Mouse (Mus musculus) intestine, embryonic 16.5 days (tissue): ENCODE results near the gene Pgs1. TPM values are rescaled to one million over a fixed set of nuclear protein-coding genes. Genes with fewer than 3 reads are reported as not detected.

Experiments used
- ATAC-seq: fragments of 200-750 bp; cut with Nextera tagmentation; 2 replicates; pipeline ENCODE4 v1.8.0; 2017; ENCODE audit warnings: moderate TSS enrichment, moderate library complexity
- H3K27ac ChIP-seq: fragments of 300-500 bp; sonication (generic); 2 replicates; pipeline ENCODE4 v1.5.1; 2014; ENCODE audit warnings: mild to moderate bottlenecking, low read length
- H3K27me3 ChIP-seq: fragments of 300-500 bp; sonication (generic); replicated peaks from 2 replicates; pipeline ENCODE4 v1.6.1; 2014; ENCODE audit warnings: low read length, control low read depth, mixed read lengths; ENCODE audit not compliant: control insufficient read depth, insufficient read depth
- H3K36me3 ChIP-seq: fragments of 300-500 bp; sonication (generic); 2 replicates; pipeline ENCODE4 v1.6.1; 2014; ENCODE audit warnings: low read length, control low read depth; ENCODE audit not compliant: control insufficient read depth, insufficient read depth
- H3K4me1 ChIP-seq: fragments of 300-500 bp; sonication (generic); 2 replicates; pipeline ENCODE4 v1.6.1; 2014; ENCODE audit warnings: low read length, control low read depth, mixed read lengths; ENCODE audit not compliant: control insufficient read depth, insufficient read depth
- H3K4me2 ChIP-seq: fragments of 300-500 bp; sonication (generic); 2 replicates; pipeline ENCODE4 v1.6.1; 2014; ENCODE audit warnings: low read depth, low read length, control low read depth
- H3K4me3 ChIP-seq: fragments of 300-500 bp; sonication (generic); 2 replicates; pipeline ENCODE4 v1.5.1; 2014; ENCODE audit warnings: mild to moderate bottlenecking, low read length
- H3K9ac ChIP-seq: fragments of 300-500 bp; sonication (generic); 2 replicates; pipeline ENCODE4 v1.6.1; 2014; ENCODE audit warnings: low read depth, low read length
- H3K9me3 ChIP-seq: fragments of 300-500 bp; sonication (generic); 2 replicates; pipeline ENCODE4 v1.6.1; 2016; ENCODE audit warnings: low read length, control low read depth; ENCODE audit not compliant: control insufficient read depth
- WGBS: fragments of 180-500 bp; shearing (Covaris S2); extraction: QIAGEN DNeasy Blood & Tissue Kit; methylation state at CpG from one replicate; pipeline ENCODE4 v1.1.7; 2014; 5-methylcytosine and 5-hydroxymethylcytosine counted together
- polyA plus RNA-seq: library from polyadenylated mRNA; unstranded; fragments of >200 nt; fragmentation: Nextera tagmentation; extraction: Ambion mirVana; gene quantifications from 2 replicates; pipeline ENCODE4 v1.2.1, GENCODE M21; 2015

Gene Pgs1
- polyA plus RNA-seq, 1 experiment from 2014 or later: 35.7 TPM

DNA sequence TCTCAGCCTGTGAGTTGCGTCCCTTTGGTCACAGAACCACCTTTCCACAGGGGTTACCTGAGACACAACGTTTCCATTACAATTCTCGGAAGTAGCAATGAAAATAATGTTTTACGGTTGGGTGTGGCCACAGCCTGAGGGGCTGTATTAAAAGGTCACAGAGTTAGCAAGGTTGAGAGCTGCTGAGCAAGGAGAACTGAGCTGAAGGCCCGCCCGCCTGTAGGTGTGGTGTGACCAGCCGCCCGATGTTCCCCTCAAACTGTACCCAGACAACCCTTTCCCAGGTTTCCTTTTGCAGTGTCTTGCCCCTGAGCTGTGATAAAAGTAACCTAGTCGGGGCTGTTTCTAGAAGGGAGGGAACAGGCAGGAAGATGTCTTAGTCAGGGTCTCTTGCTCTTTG is 49.0 kb downstream of the Pgs1 start:
- 47% methylated on average over 9 of the region's 9 CpGs for WGBS
- ATAC-seq: peak; percentile 85
- H3K4me3 ChIP-seq: 0 out of 2 replicates have a peak overlapping the region, but pooled peaks have one; percentile 3
- H3K9me3 ChIP-seq: no peaks in the 10 kb centered on the region
- H3K9ac ChIP-seq: peak overlapping the region; percentile 43; the same call in 1 of the 2 replicates
- peak overlapping the region; percentile 32 for H3K4me2 ChIP-seq
- H3K27ac ChIP-seq: peak overlapping the region; percentile 73
- peaks cover 4% of the 10 kb centered on the region; the same call in 1 of the 2 replicates for H3K36me3 ChIP-seq
- no peaks in the 10 kb centered on the region for H3K27me3 ChIP-seq
- H3K4me1 ChIP-seq: peaks cover 11% of the 10 kb centered on the region

- no peak overlapping the region for H3K9ac ChIP-seq
- no peak overlapping the region for H3K4me2 ChIP-seq
- no peaks in the 10 kb centered on the region for H3K9me3 ChIP-seq
- WGBS: 83% methylated on average over 9 of the region's 9 CpGs
- ATAC-seq: no peak
- 0 out of 2 replicates have a peak, but pooled peaks cover 5% of the 10 kb centered on the region for H3K4me1 ChIP-seq
- H3K36me3 ChIP-seq: no peaks in the 10 kb centered on the region
- no peak overlapping the region for H3K27ac ChIP-seq
- no peaks in the 10 kb centered on the region for H3K27me3 ChIP-seq
- no peak overlapping the region for H3K4me3 ChIP-seq
These were observed 56.7 kb downstream of the Pgs1 start for GRCm38 (mm10) chr11:118042791-118043190.

GRCm38 (mm10) chr11:118043293-118043907 is 57.3 kb downstream of the Pgs1 start:
- Histone ChIP-seq H3K27ac (no peak overlapping the region), H3K4me3 (no peak overlapping the region), H3K36me3 (no peaks in the 10 kb centered on the region), H3K9me3 (no peaks in the 10 kb centered on the region), H3K9ac (no peak overlapping the region), H3K4me2 (no peak overlapping the region), H3K4me1 (0 out of 2 replicates have a peak, but pooled peaks cover 5% of the 10 kb centered on the region), H3K27me3 (no peaks in the 10 kb centered on the region)
- ATAC-seq: 0 out of 2 replicates have a peak, but pooled peaks have one; percentile 33
- 42% methylated on average over 14 of the region's 14 CpGs for WGBS

- H3K9me3 ChIP-seq: no peaks in the 10 kb centered on the region
- H3K4me3 ChIP-seq: no peak overlapping the region
- no peaks in the 10 kb centered on the region for H3K4me1 ChIP-seq
- H3K27me3 ChIP-seq: no peaks in the 10 kb centered on the region
- no peak overlapping the region for H3K27ac ChIP-seq
- no peak overlapping the region for H3K9ac ChIP-seq
- H3K36me3 ChIP-seq: no peaks in the 10 kb centered on the region
- WGBS: 31% methylated on average over 8 of the region's 8 CpGs
- no peak for ATAC-seq
- H3K4me2 ChIP-seq: no peak overlapping the region
These were observed 63.5 kb downstream of the Pgs1 start for GRCm38 (mm10) chr11:118049641-118050040.

DNA sequence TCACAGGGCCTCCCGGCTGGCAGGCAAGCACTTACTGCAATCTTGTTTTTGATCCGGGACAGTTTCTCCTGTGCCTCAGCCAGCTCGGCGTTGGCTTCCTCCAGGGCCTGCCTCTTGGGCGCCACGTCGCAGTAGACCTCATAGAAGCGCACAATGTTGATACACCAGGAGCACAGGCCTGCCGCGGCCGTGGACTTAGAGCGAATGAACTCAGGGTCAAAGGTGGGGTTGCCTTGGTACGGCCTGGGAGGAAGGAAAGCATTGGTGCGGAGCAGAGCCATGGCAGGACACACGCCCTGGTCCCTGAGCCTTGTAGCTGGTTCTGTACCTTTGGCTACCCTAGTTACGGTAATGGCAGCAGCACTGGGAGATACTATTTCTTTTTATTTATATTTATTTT is 64.1 kb downstream of the Pgs1 start:
- no peak overlapping the region for H3K4me3 ChIP-seq
- H3K9me3 ChIP-seq: no peaks in the 10 kb centered on the region
- 76% methylated on average over 16 of the region's 16 CpGs for WGBS
- no peaks in the 10 kb centered on the region for H3K36me3 ChIP-seq
- H3K27me3 ChIP-seq: no peaks in the 10 kb centered on the region
- H3K4me1 ChIP-seq: no peaks in the 10 kb centered on the region
- H3K27ac ChIP-seq: no peak overlapping the region
- H3K4me2 ChIP-seq: no peak overlapping the region
- ATAC-seq: no peak
- H3K9ac ChIP-seq: no peak overlapping the region

DNA sequence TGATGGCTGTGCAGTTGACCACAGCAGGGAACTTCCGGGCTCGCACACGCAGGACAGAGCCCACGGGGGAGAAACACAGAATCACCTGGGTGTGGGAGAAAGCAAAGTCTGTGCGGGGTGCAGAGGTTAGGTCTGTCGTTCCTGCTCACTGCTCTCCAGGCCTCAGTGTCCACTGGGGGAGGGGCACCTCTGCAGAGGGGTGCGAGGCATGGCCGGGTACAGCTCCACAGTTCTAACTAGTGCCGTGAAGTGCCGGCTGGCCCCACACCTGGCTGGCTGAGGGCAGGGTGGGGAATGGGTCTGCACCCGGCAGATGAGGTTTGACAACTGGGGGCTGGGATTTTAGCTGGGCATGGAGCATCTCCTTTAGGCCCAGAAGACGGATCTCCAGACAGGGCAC is 72.3 kb downstream of the Pgs1 start:
- no peak for ATAC-seq
- H3K4me2 ChIP-seq: no peak overlapping the region
- H3K9ac ChIP-seq: no peak overlapping the region
- no peaks in the 10 kb centered on the region for H3K4me1 ChIP-seq
- H3K4me3 ChIP-seq: no peak overlapping the region
- no peaks in the 10 kb centered on the region for H3K27me3 ChIP-seq
- no peak overlapping the region for H3K27ac ChIP-seq
- 66% methylated on average over 12 of the region's 12 CpGs for WGBS
- H3K36me3 ChIP-seq: no peaks in the 10 kb centered on the region
- H3K9me3 ChIP-seq: no peaks in the 10 kb centered on the region

DNA sequence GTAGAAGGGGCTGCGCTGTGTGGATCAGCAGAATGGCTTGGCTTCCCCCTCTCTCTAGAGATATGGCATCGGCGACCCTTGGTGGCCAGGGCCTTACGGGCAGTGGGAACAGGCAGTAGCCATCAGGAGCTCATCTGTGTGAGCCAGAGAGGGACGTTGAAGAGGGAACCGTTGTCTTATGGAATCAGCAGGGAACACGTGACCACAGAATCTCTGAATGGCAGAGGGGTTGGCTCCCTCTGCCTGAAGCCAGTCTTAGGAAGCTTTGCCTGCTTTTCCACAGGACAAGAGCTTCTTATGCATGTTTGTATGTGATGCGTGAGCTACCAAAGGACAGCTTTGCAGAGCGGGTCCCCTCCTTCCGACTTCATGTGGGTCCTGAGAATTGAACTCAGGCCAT is 72.8 kb downstream of the Pgs1 start:
- H3K4me2 ChIP-seq: no peak overlapping the region
- H3K36me3 ChIP-seq: no peaks in the 10 kb centered on the region
- H3K4me1 ChIP-seq: no peaks in the 10 kb centered on the region
- ATAC-seq: no peak
- H3K27ac ChIP-seq: no peak overlapping the region
- no peak overlapping the region for H3K9ac ChIP-seq
- H3K27me3 ChIP-seq: no peaks in the 10 kb centered on the region
- WGBS: 67% methylated on average over 10 of the region's 10 CpGs
- no peaks in the 10 kb centered on the region for H3K9me3 ChIP-seq
- no peak overlapping the region for H3K4me3 ChIP-seq

GRCm38 (mm10) chr11:118060038-118060437 is 73.9 kb downstream of the Pgs1 start:
- Histone ChIP-seq H3K27me3 (no peaks in the 10 kb centered on the region), H3K9ac (no peak overlapping the region), H3K36me3 (no peaks in the 10 kb centered on the region), H3K27ac (no peak overlapping the region), H3K4me1 (no peaks in the 10 kb centered on the region), H3K9me3 (no peaks in the 10 kb centered on the region), H3K4me2 (no peak overlapping the region), H3K4me3 (no peak overlapping the region)
- 74% methylated on average over 14 of the region's 14 CpGs for WGBS
- no peak for ATAC-seq

DNA sequence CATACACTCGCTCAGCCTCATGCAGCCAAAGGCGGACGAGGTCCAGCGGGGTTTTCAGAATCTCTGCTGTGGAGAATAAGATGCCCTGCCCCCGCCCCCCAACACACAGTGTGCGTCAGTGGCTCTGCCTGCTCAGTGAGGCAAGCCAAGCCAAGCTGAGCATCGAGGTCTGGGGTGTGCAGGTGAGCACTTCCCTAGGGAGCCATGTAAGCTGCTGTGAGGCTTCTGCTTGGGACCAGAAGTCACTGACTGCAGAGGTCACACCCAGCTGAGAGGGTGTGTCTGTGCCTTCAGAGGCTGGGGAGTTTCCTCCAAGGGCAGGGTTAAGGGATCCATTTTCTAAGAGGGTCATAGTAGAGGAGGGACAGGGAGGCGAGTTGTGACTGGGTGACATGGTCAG is 81.5 kb downstream of the Pgs1 start:
- H3K4me1 ChIP-seq: peaks cover 18% of the 10 kb centered on the region
- H3K27me3 ChIP-seq: no peaks in the 10 kb centered on the region
- H3K27ac ChIP-seq: no peak overlapping the region
- no peaks in the 10 kb centered on the region for H3K36me3 ChIP-seq
- H3K9me3 ChIP-seq: no peaks in the 10 kb centered on the region
- no peak overlapping the region for H3K4me2 ChIP-seq
- no peak overlapping the region for H3K4me3 ChIP-seq
- WGBS: 75% methylated on average over 8 of the region's 8 CpGs
- no peak overlapping the region for H3K9ac ChIP-seq
- ATAC-seq: 0 out of 2 replicates have a peak, but pooled peaks have one; percentile 33
